In genomic region chr7:135580306-135581091, GRCm38 (mm10) we compare ENCODE assay signal across 12 mouse cellular contexts. TPM values are rescaled to one million over a fixed set of nuclear protein-coding genes. Genes with fewer than 3 reads are reported as not detected.
DNase-seq lines count a peak whose midpoint lies in the region; ATAC-seq lines count a peak whose summit lies in the region.
"Had no signal": no experiment of that assay in that cellular context is flagged by ENCODE, and none has a peak within 500 bp of the region (broad histone marks: within the 10 kb centered on the region; RNA-seq: fewer than 3 reads in every experiment).

No protein-coding gene starts in this region.

- WGBS in midbrain, embryonic 16.5 days: 69% methylated on average over 7 of the region's 7 CpGs
- 82% methylated on average over 7 of the region's 7 CpGs for WGBS in hindbrain, embryonic 14.5 days
- WGBS in intestine, embryonic 16.5 days: 83% methylated on average over 7 of the region's 7 CpGs

- H3K9ac ChIP-seq in midbrain, embryonic 16.5 days (ENCODE audit: low read depth, low read length): no peak overlapping the region
- H3K9ac ChIP-seq in hindbrain, embryonic 14.5 days: no peak overlapping the region
- no peak overlapping the region for H3K9ac ChIP-seq in intestine, embryonic 16.5 days (ENCODE audit: low read depth, low read length)
- H3K9ac ChIP-seq: heart, embryonic 12.5 days had no signal

- no peak overlapping the region for H3K27ac ChIP-seq in midbrain, embryonic 16.5 days (ENCODE audit: low read length)
- H3K27ac ChIP-seq in hindbrain, embryonic 14.5 days: no peak overlapping the region
- H3K27ac ChIP-seq in intestine, embryonic 16.5 days (ENCODE audit: low read length): no peak overlapping the region
- H3K27ac ChIP-seq: kidney, postnatal 0 days had no signal

- H3K36me3 ChIP-seq in midbrain, embryonic 16.5 days (ENCODE audit: control insufficient read depth, insufficient read depth, low read length): no peaks in the 10 kb centered on the region
- H3K36me3 ChIP-seq in hindbrain, embryonic 14.5 days (replicated peaks; ENCODE audit: control insufficient read depth, insufficient read depth): no peaks in the 10 kb centered on the region
- H3K36me3 ChIP-seq in intestine, embryonic 16.5 days (ENCODE audit: control insufficient read depth, insufficient read depth, low read length): no peaks in the 10 kb centered on the region
- H3K36me3 ChIP-seq: heart, embryonic 12.5 days had no signal

- H3K4me3 ChIP-seq in midbrain, embryonic 16.5 days (ENCODE audit: low read depth, low read length): no peak overlapping the region
- no peak overlapping the region for H3K4me3 ChIP-seq in hindbrain, embryonic 14.5 days (replicated peaks; ENCODE audit: low read length)
- no peak overlapping the region for H3K4me3 ChIP-seq in intestine, embryonic 16.5 days (ENCODE audit: low read length)
- H3K4me3 ChIP-seq: heart, embryonic 12.5 days had no signal

- H3K4me2 ChIP-seq in midbrain, embryonic 16.5 days (ENCODE audit: low read length): no peak overlapping the region
- no peak overlapping the region for H3K4me2 ChIP-seq in hindbrain, embryonic 14.5 days (replicated peaks)
- H3K4me2 ChIP-seq in intestine, embryonic 16.5 days (ENCODE audit: low read depth, low read length): no peak overlapping the region
- H3K4me2 ChIP-seq: heart, embryonic 12.5 days had no signal

- peaks cover 4% of the 10 kb centered on the region for H3K4me1 ChIP-seq in midbrain, embryonic 16.5 days (ENCODE audit: control insufficient read depth, insufficient read depth, low read length)
- no peaks in the 10 kb centered on the region; the same call in 1 of the 2 replicates for H3K4me1 ChIP-seq in hindbrain, embryonic 14.5 days (replicated peaks; ENCODE audit: control insufficient read depth, insufficient read depth, low read length)
- H3K4me1 ChIP-seq in intestine, embryonic 16.5 days (ENCODE audit: control insufficient read depth, insufficient read depth, low read length): no peaks in the 10 kb centered on the region

- intact Hi-C loops in left cerebral cortex, postnatal 14 days (cut with DNase I): loop anchor here (5.0 kb wide), 1 partner anchor 33 kb away; no protein-coding TSS in a partner anchor

- H3K27me3 ChIP-seq in midbrain, embryonic 16.5 days (ENCODE audit: control insufficient read depth, insufficient read depth, low read depth, low read length): no peaks in the 10 kb centered on the region
- H3K27me3 ChIP-seq in hindbrain, embryonic 14.5 days (ENCODE audit: control insufficient read depth, insufficient read depth, low read length): no peaks in the 10 kb centered on the region
- no peaks in the 10 kb centered on the region for H3K27me3 ChIP-seq in intestine, embryonic 16.5 days (replicated peaks; ENCODE audit: control insufficient read depth, insufficient read depth, low read length)

- H3K9me3 ChIP-seq in midbrain, embryonic 16.5 days (replicated peaks; ENCODE audit: control insufficient read depth, low read length, poor library complexity, severe bottlenecking): no peaks in the 10 kb centered on the region
- H3K9me3 ChIP-seq in hindbrain, embryonic 14.5 days (ENCODE audit: control insufficient read depth, low read length): no peaks in the 10 kb centered on the region
- no peaks in the 10 kb centered on the region for H3K9me3 ChIP-seq in intestine, embryonic 16.5 days (ENCODE audit: control insufficient read depth, low read length)
- H3K9me3 ChIP-seq: heart, embryonic 12.5 days had no signal

- peak; percentile 72 for ATAC-seq in neutrophil, adult 5-6 weeks (ENCODE audit: extremely low read depth, insufficient number of reproducible peaks, low FRiP score, poor library complexity, severe bottlenecking)
- no peak for ATAC-seq in midbrain, embryonic 16.5 days
- ATAC-seq in hindbrain, embryonic 14.5 days (ENCODE audit: low FRiP score): no peak
- ATAC-seq in intestine, embryonic 16.5 days: no peak

- peak; percentile 38 to 73 for DNase-seq in frontal cortex, adult 2 months (ENCODE audit: extremely low spot score in 1 of 2, low spot score in 1 of 2)
- no peak for DNase-seq in frontal cortex, postnatal 10 days (ENCODE audit: low spot score in 2 of 2)
- peak; percentile 89 for DNase-seq in MEL-GATA-1-ER (ENCODE audit: extremely low read depth, low read depth)
- DNase-seq in left cerebral cortex, postnatal 14 days (ENCODE audit: low spot score in 2 of 2): peak; percentile 49
- DNase-seq in hindbrain, embryonic 14.5 days (ENCODE audit: low spot score): no peak
- DNase-seq: cerebellum, adult 11 months had no signal

RNA-seq across cellular contexts. Expression of gene Ptpre, which starts 43.2 kb away (rescaled TPM):
- 11.2 and 12.6 TPM in 2 replicates for polyA plus RNA-seq in frontal cortex, adult 2 months (2012; rRNA removed)
- 10 to 100 TPM; 23.7 to 31.2 TPM for total RNA-seq in left cerebral cortex, postnatal 14 days (2021)
- 112 and 113 TPM in 2 replicates for total RNA-seq in neutrophil, adult 5-6 weeks (2017)
- 7.1 and 7.6 TPM in 2 replicates for polyA plus RNA-seq in midbrain, embryonic 16.5 days (2015; fragmentation: Nextera tagmentation; extraction: Ambion mirVana)
- 6.9 and 7.9 TPM in 2 replicates for polyA plus RNA-seq in hindbrain, embryonic 14.5 days (2014; fragmentation: Nextera tagmentation; extraction: Ambion mirVana)
- 2.4 and 2.9 TPM in 2 replicates for polyA plus RNA-seq in intestine, embryonic 16.5 days (2015; fragmentation: Nextera tagmentation; extraction: Ambion mirVana)

RNA-seq across cellular contexts. Expression of gene Clrn3, which starts 52.0 kb away (rescaled TPM):
- polyA plus RNA-seq in frontal cortex, adult 2 months (2012; rRNA removed): not detected in 2 replicates
- not detected for total RNA-seq in left cerebral cortex, postnatal 14 days (2021)
- not detected in 2 replicates for total RNA-seq in neutrophil, adult 5-6 weeks (2017)
- polyA plus RNA-seq in midbrain, embryonic 16.5 days (2015; fragmentation: Nextera tagmentation; extraction: Ambion mirVana): not detected in 2 replicates
- polyA plus RNA-seq in hindbrain, embryonic 14.5 days (2014; fragmentation: Nextera tagmentation; extraction: Ambion mirVana): not detected in 2 replicates
- polyA plus RNA-seq in intestine, embryonic 16.5 days (2015; fragmentation: Nextera tagmentation; extraction: Ambion mirVana): 40.3 and 45.1 TPM in 2 replicates
- polyA plus RNA-seq: embryonic facial prominence, embryonic 14.5 days; heart, embryonic 12.5 days had no signal

Comparison
In these comparisons a context has a peak if more than half of its experiments do, and no peak if none do; other contexts are left out.
1. DNase-seq: peak in frontal cortex, adult 2 months (2 of 2), MEL-GATA-1-ER (single experiment) and left cerebral cortex, postnatal 14 days (2 of 2); none in frontal cortex, postnatal 10 days (0 of 2) and hindbrain, embryonic 14.5 days (single experiment).
2. RNA of gene Clrn3, which starts 52.0 kb away (polyA plus RNA-seq): 40.3 to 45.1 TPM in intestine, embryonic 16.5 days; not detected in frontal cortex, adult 2 months, not detected in midbrain, embryonic 16.5 days and not detected in hindbrain, embryonic 14.5 days; every median in the first group is over 10 times any median in the second.